Mouse (Mus musculus) spleen, adult 18-20 months (tissue): ENCODE data around the gene Bod1.

ENCODE experiments used
- DNase-seq, 2 experiments: peaks; one replicate each; pipeline ENCODE4 v3.0.0; 2022; ENCODE audit warnings: mixed read lengths in 2 of 2

The Bod1 gene

DNA sequence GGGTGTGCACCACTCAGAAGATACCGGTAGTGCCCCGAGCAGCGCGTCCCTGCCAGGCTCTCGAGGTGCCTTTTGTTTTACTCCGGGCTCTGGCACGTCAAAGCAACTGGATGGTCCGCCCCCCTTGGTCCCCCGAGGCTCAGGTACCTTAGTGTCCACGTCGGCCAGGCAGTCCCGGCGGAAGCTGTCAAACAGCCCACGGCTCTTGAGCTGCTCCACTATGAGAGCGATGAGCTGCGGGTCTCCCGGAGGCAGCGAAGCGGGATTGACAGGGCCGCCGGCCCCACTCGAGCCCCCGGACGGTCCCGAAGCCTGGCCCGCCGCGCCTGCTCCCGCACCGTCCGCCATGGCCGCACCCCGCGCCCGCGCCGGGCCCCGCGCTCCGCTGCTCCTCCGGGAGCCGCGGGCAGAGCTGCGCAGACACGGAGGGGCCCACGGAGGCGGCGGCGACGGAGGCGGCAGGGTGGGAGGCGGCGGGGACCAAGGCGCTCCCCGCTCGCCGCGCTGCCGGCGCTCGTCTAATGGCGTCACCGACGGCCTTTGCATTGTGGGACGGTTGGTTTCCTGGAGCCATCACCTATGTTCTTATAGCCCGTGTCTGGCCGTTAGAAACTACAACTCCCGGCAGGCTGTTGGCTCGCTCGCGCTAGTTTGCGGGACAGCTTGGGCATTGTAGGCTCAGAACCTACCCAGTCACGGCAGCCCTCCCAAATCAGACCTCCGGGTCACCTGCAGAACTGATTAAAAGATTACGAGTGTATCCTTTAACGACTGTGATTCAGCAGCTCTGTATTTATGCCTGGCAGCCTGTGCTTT, at the start of gene Bod1:
TSS of gene Bod1 (minus strand) at position 532 of the 816 bp plus-strand sequence.
- DNase-seq = peak; percentile 82 to 83

DNA sequence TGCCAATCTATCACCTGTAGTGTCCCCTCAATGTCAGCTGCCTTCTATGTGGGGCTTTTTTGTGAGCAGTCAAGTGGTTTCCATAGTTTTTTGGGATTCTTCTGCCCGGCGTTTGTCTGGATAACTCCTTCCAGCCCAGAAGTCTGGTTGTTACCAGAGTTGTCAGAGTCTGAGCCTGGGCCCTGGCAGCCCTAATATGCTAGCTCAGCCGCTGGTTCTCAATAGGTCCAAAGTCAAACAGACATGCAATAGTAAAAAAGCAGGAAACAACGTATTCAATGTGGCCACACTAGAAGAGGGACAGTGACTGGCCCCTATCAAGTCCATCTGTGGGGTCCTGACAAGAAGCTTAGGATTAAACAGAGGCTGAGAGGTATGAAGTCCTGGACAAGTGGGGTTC, 47.4 kb upstream of the Bod1 start:
- no peak for DNase-seq

DNA sequence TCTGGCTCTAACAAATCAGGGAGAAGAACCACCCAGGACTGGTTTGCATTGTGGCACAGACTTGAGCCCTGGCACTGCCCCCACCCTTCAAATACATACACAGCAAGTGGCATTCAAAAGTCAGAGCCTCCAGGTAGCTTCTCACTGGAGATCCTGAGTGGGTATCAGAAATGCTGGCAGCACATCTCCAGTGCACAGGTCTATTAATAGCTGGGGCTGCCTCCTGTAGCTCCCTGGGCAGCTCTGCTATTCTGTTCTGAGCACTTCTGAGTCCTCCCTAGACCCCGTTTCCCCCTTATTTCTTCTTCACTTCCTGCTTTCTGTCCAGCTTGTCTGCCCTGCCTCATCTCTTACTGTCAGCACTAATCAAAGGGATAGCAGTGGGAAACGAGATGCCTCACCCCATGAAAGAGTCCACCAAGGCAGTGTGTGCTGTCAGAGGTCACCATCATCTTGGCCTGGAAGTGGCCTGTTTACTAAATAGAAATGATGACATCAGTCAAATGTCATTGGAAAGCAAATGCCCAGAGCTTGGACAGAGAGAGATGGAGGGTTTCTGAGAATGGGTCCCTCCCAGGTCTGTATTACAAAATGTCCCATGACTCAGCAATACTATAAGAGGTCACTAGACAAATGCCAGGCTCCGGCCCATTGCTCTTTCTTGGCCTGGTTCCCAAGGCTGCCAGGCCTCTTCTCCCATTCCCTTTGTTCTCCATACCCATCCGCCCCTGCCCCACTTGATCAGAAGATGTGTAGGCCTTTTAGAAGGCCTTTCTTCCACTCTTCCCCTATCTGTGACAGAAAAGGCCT, 46.4 kb upstream of the Bod1 start:
- DNase-seq = no peak

DNA sequence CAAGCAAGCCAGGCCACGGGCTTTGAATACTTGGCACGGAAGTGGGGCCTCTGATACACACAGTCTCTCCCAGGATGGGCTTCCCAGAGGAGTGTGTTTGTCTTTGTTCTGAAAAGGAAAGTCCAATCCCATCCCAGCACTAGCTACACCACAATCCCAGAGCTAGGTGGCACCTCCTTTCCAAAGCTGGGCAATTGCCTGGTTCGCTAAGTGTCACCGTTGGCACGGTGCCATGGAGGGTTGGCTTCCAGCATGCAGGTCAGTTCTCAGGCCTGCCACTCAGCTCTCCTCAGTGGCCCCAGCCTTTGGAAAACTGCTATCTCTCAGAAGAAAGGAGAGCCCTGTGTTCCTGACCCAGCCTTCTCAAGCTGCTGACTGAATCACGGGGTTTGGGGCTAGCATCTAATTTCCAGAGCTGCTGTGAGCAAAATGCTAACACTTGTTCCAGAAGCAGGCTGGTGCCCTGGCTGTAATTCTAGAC, 42.0 kb upstream of the Bod1 start:
- DNase-seq = no peak

DNA sequence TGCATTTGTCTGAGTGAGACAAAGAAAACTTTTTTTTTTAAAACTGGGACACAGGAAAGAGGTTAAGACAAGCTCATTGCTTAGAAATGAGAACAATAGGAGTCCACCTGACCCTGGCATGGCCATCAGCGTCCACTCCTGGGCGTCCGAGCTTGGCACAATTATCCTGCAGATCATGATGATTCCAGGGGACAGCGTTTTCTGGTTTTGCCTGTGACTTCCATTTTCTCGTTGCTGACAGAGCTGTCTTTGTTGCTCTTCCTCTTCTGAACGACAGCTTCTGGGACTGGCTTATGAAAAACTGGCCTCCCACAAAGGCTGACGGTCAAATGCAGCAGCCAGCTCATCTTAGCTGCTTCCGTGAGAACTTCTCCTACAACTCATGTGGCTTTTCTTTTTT, 41.4 kb upstream of the Bod1 start:
- no peak for DNase-seq

DNA sequence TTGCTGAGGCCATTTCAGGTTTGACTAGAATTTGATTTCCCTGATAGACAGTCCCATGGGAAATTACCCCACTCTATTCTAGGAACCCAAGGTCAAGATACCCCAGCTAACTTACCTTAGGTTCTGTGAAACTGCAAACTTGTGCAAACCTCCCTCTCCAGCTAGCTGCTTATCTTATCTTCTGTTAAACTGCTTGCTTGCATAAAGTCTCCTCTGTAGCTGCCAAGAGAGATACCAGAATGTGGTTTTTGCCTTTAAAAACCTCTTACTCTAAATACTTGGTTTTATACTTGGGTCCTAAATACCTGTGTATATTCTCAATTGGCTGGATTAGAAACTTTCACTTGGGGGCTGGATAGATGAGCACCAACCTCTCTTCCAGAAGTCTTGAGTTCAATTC, 36.1 kb upstream of the Bod1 start:
- no peak for DNase-seq

DNA sequence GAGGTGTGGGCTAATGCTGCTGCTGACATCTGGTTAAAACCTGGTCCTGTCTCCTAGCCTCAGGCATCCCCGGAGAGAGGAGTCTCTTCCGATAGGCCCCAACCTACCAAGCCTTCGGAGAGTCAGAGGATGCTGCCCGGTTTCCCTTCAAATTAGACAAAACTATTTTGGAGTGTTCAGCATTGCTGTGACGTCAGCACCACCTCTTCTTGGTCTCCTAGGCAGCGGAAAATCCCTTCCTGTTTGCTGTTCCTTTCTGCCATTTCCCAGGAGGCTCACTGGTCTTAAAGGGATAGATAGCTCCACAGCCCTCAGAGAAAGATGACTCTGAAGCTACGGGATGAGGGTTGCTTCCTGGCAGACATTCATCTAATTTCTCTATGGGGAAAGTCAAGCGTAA, 31.5 kb upstream of the Bod1 start:
- DNase-seq = no peak

DNA sequence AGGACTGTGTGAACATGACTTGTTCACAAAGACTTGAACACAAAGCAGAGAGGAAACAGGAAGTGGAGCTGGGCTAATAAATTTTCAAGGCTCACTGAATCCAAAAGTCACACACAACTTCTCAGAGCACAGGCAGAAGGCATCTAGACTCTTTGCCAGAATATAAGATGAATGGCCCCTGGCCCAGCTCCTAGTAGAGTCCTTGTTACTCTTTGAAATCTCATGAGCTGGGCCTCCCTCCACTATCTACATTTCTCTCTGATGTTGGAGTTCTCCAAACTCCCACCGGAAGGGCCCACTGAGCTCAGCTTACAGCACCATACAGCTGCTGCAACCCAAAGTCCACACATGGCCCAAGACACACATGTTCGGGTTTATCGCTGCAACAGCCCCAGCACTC, 30.2 kb upstream of the Bod1 start:
- DNase-seq = no peak

DNA sequence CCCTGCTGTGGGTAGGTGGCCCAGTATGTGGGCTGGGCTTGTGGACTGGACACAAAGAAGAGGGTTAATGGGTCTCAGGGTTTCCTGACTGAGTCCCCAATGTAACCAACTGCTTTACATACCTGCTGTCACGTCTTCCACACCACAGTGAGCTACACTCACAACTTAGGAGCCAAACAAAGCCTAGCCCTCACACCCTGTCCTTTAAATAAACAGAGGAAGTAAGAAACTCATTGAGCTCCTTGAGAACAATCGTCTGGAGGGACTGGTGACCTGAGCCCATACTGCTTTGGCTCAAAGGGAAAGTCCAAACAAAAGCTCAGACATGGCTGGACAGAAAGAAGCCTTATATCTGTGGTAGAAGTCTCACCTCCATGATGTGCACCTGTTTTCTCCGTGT, 27.8 kb upstream of the Bod1 start:
- no peak for DNase-seq

DNA sequence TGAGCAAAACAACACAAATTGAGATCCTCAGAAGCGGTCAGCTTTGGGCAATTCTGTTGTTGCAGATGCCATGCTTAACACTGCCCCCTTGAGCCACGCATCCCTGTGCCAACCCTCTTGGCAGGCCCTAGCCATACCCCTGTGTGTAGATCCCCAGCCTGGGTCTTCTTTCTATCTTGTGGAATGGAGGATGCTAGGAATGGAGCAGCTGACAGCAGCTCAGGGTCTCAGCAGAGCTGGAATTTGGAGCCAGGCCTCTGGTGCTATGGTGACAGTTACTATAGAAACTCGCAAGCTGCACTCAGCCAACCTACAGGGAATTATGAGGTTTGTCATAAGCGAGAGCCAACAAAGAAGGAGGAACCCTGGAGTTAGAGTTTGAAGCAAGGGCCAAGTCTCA, 23.1 kb upstream of the Bod1 start:
- DNase-seq = no peak

DNA sequence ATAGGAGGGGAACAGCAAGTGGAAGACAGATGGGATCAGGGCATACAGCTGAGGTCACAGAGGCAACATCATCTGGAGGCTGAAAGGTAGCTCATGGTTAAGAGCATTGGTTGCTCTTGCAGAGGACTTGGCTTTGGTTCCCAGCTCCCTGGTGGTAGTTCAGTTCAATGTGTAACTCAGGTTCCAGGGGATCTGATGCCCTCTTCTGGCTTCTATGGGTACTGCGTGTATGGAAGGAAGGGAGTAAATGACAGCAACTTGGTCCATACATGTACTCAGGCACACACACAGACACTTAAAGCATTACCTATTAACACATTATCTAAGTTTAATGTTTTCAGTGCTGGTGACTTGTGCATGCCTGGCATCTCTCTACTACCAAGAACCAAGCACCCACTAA, 22.4 kb upstream of the Bod1 start:
- DNase-seq = no peak

DNA sequence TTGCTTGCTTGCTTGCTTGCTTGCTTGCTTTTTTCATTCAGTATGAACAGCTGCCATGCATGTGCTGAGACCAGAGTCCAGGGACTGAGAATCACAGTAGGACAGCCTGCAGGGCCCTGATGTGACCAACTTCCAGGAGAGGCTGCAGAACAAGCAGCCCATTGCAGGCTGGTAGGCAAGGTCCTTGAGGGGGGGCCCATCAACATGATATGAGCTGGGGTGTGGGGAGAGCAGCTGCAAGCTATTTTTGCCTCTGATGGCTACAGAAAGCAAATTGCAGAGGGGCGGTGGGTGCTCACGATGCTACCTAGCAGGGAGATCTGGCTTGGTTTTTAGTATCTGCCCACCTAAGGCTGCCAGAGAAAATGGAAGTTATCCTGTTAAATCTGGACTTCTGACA, 21.6 kb upstream of the Bod1 start:
- no peak for DNase-seq

DNA sequence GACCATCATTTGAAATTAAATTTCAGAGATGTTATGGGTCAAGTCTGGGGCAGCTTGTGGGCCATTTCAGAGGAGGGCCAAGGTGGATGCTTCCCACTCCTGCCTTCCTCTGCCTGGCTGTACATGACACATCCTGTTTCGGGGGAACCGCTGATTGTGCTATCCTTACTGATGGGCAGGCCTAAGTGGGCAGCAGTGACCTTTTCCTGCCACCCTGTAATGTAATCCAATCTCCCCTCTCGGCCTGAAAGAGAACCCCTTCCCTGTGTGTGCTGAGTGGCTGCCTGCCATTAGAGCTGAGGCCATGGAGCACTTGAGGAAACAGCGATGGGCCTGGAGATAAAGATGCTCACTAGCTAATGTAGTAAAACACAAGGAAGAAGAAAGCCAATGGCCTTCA, 17.3 kb upstream of the Bod1 start:
- DNase-seq = no peak

DNA sequence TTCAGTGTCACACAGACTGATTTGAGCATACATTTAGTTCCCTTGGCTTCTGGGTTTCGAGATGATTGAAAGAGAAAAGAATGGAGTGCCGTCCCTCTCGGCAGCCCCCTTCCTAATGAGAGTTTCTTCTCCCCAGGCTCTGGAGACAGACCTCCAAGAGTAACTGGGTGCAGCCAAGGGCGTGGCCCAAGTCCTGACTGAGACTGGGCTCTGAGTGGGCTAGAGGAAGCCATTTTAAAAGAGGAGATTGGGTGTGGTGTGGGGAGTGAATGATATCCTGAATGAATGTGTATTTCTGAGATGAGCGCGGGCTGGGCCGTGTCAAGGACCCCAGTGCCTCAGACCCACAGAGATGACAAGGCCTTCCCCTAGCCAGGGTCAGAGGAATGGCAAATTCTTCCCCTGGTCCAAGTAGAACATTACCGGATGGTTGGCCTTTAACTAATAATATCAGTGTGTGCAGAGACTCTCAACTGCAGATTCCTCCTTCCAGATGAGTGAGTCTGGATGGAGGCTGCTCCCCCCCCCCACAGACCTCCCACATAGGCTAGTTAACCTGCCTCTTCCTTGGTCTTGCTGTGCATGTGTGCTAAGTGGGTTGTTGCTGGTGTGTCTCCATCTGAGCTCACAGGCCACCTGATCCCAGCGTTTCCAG, 13.4 kb upstream of the Bod1 start:
- DNase-seq = no peak

DNA sequence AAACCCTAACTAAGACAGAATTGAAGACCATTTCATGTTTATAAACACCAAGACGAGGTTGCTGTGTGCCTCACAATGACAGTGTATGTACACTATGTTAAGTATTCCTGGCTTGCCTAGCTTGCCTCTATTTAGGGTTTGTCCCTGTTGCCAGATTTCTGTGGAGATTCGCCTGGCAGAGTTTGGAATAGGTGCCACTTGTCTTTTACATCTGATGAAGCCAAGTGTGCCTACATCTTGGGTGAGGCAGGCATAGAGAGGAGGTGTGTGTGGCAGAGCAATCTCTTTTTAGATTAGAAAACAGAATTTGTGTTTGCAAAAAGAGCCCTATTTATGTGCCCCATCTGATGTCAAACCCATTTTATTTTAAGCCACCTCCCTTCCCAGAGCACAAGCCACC, 12.4 kb upstream of the Bod1 start:
- no peak for DNase-seq

DNA sequence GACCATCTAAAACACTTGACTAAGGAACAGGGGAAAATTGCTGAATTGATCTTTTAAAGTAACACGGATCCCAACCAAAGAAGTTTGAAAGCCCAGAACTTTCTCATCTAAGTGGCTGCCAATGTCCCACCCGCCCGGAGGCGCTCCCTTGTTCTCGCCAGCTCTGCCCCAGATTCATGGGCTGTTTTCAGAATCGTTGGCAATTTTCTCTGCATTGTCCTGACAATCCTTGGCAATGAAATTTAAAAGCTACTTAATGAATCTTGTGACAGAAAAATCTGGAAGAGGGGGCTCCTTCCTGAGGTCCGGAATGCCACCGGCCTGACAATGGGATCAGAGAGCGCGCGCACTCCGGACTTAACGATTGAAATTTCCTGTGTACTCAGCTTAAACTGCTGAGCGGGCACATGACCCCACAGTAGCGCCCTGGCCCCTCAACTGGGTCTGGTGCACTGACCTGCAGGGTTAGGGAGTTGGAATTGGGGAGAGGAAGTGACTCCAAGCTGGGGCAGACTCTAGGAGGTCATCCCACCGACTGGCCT, 8.2 kb upstream of the Bod1 start:
- no peak for DNase-seq

DNA sequence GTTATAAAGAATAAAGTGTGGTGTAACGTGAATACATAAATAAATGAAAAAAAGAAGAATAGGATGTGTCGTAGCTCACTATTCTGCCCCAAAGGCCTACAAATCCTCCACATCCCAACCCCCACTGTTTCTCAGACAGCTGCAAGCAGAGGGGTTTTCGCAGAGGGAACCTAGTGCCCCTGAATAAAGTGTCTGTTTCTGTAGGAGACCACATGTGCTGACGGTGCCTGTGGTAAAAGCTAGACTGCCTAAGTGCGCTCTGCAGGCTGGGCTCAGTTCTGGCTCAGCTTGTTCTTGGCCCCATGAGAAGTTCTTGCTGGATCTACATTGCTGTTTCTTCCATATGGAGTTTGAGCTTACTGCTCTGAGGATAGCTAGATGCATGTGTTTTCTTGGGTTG, 5.6 kb upstream of the Bod1 start:
- DNase-seq = no peak

DNA sequence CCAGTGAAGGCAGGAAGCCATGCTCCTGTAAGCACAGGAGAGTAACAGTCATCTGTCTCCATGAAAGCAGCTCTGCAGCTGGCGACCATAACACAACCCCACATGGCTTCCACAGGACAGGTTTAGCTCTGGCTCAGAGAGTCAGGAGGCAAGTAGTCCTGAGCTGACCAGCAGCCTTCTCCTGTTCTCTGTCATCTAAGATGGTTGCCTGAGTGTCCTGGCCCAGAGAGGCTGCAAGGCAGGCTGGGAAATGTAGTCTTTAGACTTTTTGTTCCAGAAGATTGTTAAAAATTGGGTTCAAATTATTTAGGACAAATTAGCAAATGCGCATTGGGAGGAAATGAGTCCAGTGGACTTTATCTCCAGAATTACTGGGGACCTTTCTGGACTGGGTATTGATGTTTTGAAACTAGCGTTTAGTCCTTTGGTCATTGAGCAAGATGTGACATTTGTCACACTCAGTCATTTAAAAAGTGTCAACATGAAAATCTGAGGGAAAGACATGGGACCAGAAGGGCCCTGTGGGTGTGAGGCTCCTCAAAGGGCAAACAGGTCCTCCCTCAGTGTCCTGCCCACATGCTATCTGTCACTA, 5.1 kb upstream of the Bod1 start:
- no peak for DNase-seq

DNA sequence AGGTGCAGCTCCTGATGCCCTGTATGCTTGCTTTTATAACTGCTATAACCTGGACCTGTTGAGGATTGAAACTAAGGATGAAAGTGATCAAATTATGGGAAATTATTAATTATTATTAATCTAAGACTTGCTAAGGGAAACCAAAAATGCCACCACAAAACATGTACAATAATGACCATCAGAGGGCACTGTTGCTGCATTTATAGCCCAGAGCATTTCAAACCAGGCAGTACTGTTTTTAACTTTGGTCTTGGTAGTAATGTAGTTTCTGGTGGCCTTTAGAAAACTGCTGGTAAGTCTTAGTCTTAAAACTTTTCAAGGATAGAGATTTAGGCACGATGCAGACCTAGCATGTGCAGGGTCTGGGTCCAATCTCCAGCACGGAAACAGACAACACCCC, 3.7 kb upstream of the Bod1 start:
- peak in 1 of 2 experiments; percentile 26 for DNase-seq

DNA sequence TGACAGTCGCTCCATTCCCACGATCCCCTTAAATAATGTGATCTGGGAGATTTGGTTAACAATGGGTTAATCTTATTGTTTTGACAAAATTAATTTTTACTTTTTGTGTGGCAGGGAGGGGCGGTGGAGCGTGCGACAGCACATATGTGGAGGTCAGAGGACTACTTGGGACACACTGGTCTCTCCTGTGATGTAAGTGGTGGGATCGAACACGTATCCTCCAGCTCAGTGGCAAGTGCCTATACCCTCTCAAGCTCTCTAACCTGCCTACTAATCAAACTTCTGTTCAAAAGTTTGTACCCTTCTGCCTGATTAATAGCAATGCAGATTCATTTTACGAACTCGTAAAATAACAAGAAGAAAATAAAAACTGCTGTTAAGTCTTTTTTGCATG, 482 bp upstream of the Bod1 start:
- DNase-seq = peak in 1 of 2 experiments; percentile 14

DNA sequence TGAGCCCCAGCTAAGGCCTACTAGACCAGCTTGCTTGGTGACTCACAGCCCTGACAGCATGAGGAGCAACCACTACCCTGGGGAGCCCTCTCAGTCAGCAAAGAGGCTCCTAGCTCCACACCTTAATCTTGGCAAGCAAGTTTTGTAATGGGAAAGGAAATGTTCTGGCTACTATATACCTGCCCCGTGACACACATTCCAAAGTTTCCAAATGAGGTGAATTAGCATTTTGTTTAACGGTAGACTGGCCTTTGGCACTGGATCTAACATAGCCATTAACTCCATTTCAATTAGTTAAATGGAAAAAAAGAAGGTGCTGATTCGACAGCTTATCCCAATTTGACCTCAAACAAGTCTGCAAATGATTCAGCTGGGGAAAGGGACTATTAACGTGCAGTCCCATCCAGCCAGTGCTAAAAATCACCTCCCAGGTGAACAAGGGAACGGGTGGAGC, 1.2 kb downstream of the Bod1 start:
- no peak for DNase-seq

DNA sequence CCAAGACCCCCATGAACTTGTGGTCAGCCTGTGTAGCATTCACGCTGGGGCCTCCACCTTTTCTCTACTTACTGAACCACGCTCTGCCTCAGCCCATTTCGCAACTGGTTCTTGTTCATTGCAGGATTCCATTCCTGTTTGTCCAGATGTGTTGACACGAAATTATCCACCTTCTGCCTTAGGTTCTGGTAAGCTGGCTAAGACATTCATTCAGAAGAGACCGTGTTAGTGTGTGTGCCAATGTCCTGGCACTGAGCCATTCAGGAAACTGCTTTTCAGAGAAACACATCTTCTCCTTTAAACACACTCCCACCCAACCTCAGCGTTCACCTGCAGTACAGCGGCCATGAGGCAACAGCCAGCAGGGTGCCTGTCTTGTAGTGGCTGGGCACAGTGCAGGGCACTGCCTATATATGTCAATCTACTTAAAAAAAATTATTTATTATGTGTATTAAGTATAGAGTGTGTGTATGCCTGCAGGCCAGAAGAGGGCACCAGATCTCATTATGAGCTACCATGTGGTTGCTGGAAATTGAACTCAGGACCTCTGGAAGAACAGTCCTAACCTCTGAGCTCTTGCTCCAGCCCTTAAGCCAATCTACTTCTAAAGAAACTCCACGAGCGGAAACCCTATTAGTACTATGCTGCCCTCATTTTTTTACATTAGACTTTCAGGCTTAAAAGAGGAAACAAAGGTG, 2.4 kb downstream of the Bod1 start:
- DNase-seq = no peak
